Mouse (Mus musculus) c-Kit-negative CD71-positive TER-119-positive erythroid progenitor cells, embryonic 14.5 days (primary cell): Measurements from ENCODE around the gene Plekhh1.

ENCODE experiments used
- DNase-seq: peaks from one replicate; pipeline ENCODE4 v3.0.0-alpha.2; 2013; ENCODE audit warnings: low read depth, low spot score

The Plekhh1 gene

DNA sequence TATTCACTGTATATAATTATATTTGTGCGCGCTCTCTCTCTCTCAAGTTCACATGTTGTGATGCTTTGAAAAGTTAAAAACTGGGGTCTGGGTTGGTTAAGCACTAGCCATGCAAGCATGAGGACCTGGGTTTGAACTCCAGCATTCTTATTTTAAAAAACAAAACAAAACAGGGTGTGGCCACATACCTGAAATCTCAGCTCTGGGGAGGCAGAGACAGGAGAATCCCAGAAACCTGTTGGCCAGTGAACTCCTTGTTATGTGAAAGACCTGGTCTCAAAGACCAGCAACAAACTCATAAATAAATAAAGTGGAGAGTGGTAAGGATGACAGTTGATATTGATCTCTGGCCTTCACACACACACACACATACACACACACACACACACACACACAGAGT, 5.4 kb downstream of the Plekhh1 start:
- no peak for DNase-seq

DNA sequence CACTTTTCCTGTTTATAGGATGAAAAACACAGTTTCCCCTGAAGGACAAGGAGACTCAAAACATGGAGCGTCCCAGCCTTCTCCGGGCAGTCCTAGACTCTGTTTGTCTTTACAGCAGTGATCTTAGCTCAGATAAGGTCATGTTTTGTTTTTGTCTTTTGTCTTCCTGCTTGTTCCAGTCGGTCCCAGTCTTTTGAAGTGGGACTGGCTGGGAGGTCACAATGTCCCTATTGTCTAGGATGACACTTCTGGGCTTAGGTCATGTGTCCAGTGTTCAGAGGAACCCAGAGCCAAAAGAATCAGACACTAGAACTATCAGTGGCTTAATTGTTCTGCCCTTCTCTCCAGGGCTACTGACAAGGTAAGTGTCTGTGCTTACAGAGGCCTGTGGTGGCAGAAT, 6.4 kb downstream of the Plekhh1 start:
- DNase-seq: no peak

- DNase-seq: no peak
Measured at GRCm38 (mm10) chr12:79039708-79040107, 10.7 kb downstream of the Plekhh1 start.

- no peak for DNase-seq
Measured at GRCm38 (mm10) chr12:79040201-79040827, 11.4 kb downstream of the Plekhh1 start.

DNA sequence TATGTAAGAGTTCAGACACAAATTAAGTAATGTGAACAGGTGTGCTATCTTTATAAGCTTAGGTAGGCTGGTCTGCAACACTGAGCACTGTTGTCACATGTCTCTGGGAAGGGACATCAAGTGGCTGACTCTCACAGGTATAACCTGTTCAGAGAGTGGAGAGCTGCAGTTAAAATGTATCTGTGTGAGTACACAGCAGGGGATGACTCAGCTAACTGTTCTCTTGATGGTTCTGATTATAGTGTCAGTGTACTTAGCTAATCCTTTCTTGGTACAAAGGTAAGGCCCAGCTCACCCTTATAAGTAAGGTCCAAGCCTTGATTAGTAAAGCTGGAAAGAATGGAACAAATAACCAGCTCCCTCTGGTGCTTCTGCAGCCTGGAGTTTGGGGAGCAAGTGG, 12.5 kb downstream of the Plekhh1 start:
- no peak for DNase-seq

GRCm38 (mm10) chr12:79044668-79045067, 15.7 kb downstream of the Plekhh1 start:
- DNase-seq: no peak

DNA sequence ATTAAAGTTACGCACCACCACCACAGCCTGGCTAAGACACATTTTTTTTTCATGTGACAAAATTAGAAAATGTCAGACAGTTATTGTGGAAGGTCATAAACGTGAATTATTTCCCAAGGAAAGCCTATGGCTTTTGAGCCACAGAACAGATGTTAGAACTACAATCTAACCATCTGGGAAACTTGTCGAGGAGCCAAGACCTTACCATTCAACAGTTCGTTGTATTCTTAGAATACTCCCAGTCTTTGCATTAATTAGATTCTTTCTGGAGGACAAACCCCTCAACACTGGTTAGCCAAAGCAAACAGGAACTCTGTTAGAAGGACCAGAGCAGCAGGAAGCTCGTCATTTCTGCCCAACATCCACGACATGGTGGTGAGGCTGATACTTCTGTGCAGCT, 17.2 kb downstream of the Plekhh1 start:
- no peak for DNase-seq

DNA sequence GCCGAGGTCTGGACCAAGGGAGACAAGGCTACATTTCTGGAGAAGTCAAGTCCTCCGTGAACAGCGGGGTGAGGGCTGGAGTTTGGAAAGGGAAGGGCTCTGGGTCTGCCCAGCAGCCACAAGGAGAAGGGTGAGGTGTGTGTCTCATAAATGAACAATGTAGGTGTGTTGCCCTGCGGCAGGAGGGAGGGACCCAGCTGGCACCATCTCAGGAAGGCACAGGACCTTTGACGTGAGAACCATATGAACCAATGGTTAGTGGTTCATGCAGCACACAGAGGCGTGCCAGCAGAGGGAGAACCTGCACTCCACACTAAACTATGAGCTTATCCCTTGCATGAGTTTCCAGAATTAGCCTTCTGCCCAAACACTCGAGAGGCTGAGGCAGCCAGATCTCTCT, 18.2 kb downstream of the Plekhh1 start:
- no peak for DNase-seq

DNA sequence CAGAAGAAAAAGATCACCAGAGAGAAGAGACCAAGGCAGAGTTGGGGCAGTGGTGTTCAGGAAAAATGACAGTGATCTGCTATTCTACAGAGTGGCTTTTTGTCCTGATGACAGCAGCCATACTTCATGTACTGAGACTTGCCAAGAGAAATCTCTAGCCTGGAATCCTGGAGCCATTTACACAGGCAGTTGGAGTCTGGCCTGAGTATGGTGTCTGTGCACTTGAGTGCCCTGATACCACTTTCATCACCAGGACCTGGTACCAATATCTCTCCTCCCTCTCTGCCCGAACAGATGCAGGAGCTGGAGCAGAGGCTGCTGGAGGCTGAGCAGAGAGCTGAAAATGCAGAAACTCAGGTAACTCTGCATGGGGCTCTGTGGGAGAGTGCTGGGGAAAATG, 19.9 kb downstream of the Plekhh1 start:
- DNase-seq: no peak

DNA sequence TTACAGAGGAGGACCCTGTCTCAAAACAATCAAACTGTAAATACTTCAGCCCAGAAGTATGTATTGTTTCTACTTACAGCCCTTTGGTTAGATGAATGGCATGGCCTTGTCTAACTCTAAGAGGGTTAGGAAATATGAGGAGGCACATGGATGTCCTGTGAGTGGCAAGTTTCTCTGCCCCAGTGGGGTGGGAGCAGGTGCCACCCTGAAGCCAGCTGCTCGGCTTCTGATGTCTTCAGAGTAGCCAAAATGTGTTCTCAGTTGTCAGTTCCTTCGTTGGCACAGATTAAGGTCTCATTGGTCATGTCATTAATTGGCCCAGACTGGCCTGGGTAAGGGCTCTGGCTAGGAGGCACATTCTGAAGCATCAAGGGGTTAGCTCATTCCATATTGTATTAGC, 20.8 kb downstream of the Plekhh1 start:
- DNase-seq: no peak

GRCm38 (mm10) chr12:79050545-79051212, 21.7 kb downstream of the Plekhh1 start:
- DNase-seq: no peak

DNA sequence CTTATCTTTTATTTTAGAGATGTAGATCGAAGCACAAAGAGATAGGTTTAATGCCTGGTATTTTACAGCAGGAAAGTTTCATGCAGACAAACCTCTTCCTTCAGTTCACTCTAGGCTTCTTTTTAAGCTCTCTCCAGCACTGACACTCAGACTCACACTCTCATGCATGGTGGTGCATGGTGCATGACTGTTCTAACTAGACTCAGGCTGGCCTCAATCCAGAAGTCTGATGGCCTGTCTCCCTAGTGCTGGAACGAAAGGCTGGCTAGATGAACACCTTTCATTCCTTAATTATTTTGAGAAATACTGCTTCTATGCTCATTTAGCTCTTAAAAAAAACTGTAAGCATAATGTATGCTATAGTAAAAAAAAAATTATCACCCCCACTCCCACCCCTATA, 23.1 kb downstream of the Plekhh1 start:
- DNase-seq: no peak

GRCm38 (mm10) chr12:79055276-79055675, 26.3 kb downstream of the Plekhh1 start:
- DNase-seq: no peak

- no peak for DNase-seq
Measured at GRCm38 (mm10) chr12:79059573-79059972, 30.6 kb downstream of the Plekhh1 start.

DNA sequence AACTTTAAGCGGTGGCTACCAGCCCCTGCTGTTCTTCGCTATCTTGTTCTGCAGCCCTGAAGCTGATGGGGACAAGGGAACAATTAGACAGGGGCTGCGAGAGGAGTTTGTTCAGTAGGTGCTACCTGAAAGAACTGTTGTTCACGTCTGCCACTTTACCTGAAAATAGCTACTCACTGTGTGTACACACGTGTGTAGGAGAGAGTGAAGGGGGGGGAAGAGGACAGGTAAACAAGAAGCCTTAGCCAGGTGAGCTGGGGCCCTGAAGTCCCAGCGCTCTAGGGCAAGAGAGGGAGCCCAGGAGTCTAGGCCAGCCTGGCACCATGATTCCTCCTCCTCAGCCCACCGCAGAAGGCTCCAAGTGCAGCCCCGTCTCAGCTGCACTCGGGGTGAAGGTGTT, 31.2 kb downstream of the Plekhh1 start:
- DNase-seq: no peak

- DNase-seq: no peak
Measured at GRCm38 (mm10) chr12:79060766-79061652, 32.0 kb downstream of the Plekhh1 start.

GRCm38 (mm10) chr12:79064451-79064850, 35.5 kb downstream of the Plekhh1 start:
- no peak for DNase-seq

GRCm38 (mm10) chr12:79066431-79066830, 37.5 kb downstream of the Plekhh1 start:
- no peak for DNase-seq

- no peak for DNase-seq
Measured at GRCm38 (mm10) chr12:79067526-79067925, 38.6 kb downstream of the Plekhh1 start.

DNA sequence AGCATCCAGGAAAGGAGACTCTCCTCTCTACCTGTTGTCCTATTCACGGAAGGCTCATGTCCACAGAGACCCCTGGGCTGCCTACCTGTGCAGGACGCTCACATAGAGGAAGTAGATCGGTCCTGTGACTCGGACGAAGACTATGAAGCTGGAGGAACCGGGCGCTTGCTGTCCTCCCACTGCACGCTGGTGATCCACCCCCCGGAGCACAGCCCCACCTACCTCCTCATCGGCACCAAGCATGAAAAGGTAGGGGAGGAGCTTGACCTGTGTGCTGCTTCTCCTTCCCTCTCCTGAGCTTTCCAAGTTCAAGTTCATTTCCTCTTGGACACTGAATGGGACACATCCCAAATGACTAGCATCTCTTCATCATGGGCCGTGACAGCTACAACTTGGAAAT, 39.3 kb downstream of the Plekhh1 start:
- no peak for DNase-seq

- DNase-seq: no peak
Measured at GRCm38 (mm10) chr12:79069187-79069608, 40.2 kb downstream of the Plekhh1 start.

- no peak for DNase-seq
Measured at GRCm38 (mm10) chr12:79069916-79070315, 41.0 kb downstream of the Plekhh1 start.
